Mouse (Mus musculus) right cerebral cortex, postnatal 14 days (tissue): Measurements from ENCODE around the gene Yeats4.

Experiments used
- DNase-seq: peaks from one replicate; pipeline ENCODE4 v3.0.0; 2022

Gene Yeats4

GRCm38 (mm10) chr10:117199701-117200100 lies 24.6 kb downstream of the Yeats4 start:
- no peak for DNase-seq

- DNase-seq = no peak
Observed at GRCm38 (mm10) chr10:117196696-117197095, 27.6 kb downstream of the Yeats4 start.

GRCm38 (mm10) chr10:117195748-117196147 lies 28.6 kb downstream of the Yeats4 start:
- no peak for DNase-seq

GRCm38 (mm10) chr10:117195005-117195404 lies 29.3 kb downstream of the Yeats4 start:
- DNase-seq = no peak

GRCm38 (mm10) chr10:117193364-117193763 lies 30.9 kb downstream of the Yeats4 start:
- no peak for DNase-seq

- no peak for DNase-seq
Observed at GRCm38 (mm10) chr10:117185399-117186089, 38.8 kb downstream of the Yeats4 start.

GRCm38 (mm10) chr10:117181098-117181497 lies 43.2 kb downstream of the Yeats4 start:
- DNase-seq = no peak

- no peak for DNase-seq
Observed at GRCm38 (mm10) chr10:117174645-117175044, 49.7 kb downstream of the Yeats4 start.

- no peak for DNase-seq
Observed at GRCm38 (mm10) chr10:117173566-117174438, 50.5 kb downstream of the Yeats4 start.

GRCm38 (mm10) chr10:117173111-117173510 lies 51.2 kb downstream of the Yeats4 start:
- no peak for DNase-seq

- no peak for DNase-seq
Observed at GRCm38 (mm10) chr10:117172069-117172468, 52.2 kb downstream of the Yeats4 start.

GRCm38 (mm10) chr10:117166785-117167425 lies 57.4 kb downstream of the Yeats4 start:
- DNase-seq = no peak
